Mouse (Mus musculus) MEL (cell line): Measurements from ENCODE around the gene Tatdn2.

Experiments used
- BHLHE40 ChIP-seq: IDR thresholded peaks from 2 replicates; pipeline ENCODE4 v1.6.1; 2012; ENCODE audit warnings: low read depth, mild to moderate bottlenecking, inconsistent platforms, low read length, improper control_type of control experiment, borderline replicate concordance
- CHD2 ChIP-seq: IDR thresholded peaks from 2 replicates; pipeline ENCODE4 v1.6.1; 2011; ENCODE audit warnings: low read length, improper control_type of control experiment
- CTCF ChIP-seq, 3 experiments: IDR thresholded peaks in 2 of 3; conservative IDR thresholded peaks in 1 of 3; 2 replicates each; pipeline ENCODE4 v1.5.1; 2011 to 2012; ENCODE audit warnings: low read length in 3 of 3, low read depth in 2 of 3, mild to moderate bottlenecking in 2 of 3, improper control_type of control experiment in 1 of 3, inconsistent platforms in 1 of 3, mixed read lengths in 1 of 3, moderate library complexity in 1 of 3; ENCODE audit not compliant: control insufficient read depth in 1 of 3, insufficient read depth in 1 of 3, poor library complexity in 1 of 3, severe bottlenecking in 1 of 3
- GATA1 ChIP-seq: IDR thresholded peaks from 2 replicates; pipeline ENCODE4 v1.6.1; 2011; ENCODE audit warnings: low read depth, low read length, improper control_type of control experiment
- KAT2A ChIP-seq: conservative IDR thresholded peaks from 2 replicates; pipeline ENCODE4 v1.6.1; 2012; ENCODE audit warnings: low read depth, low read length, improper control_type of control experiment, inconsistent platforms
- NRF1 ChIP-seq: IDR thresholded peaks from 2 replicates; pipeline ENCODE4 v1.6.1; 2014; ENCODE audit warnings: low read depth, mild to moderate bottlenecking, inconsistent platforms, low read length, improper control_type of control experiment, moderate library complexity; ENCODE audit not compliant: poor library complexity, insufficient read depth, severe bottlenecking
- POLR2A ChIP-seq, 2 experiments: IDR thresholded peaks; 2 replicates each; pipeline ENCODE4 v1.6.1; 2011 to 2012; ENCODE audit warnings: low read length in 2 of 2, mild to moderate bottlenecking in 2 of 2, control low read depth in 1 of 2, improper control_type of control experiment in 1 of 2, low read depth in 1 of 2, moderate library complexity in 1 of 2; ENCODE audit not compliant: control insufficient read depth in 1 of 2, insufficient read depth in 1 of 2, poor library complexity in 1 of 2
- TCF12 ChIP-seq: IDR thresholded peaks from 2 replicates; pipeline ENCODE4 v1.6.1; 2014; ENCODE audit warnings: low read depth, mild to moderate bottlenecking, inconsistent platforms, low read length, improper control_type of control experiment, moderate library complexity
- ZKSCAN1 ChIP-seq: IDR thresholded peaks from 2 replicates; pipeline ENCODE4 v1.6.1; 2012; ENCODE audit warnings: low read depth, mild to moderate bottlenecking, inconsistent platforms, low read length, improper control_type of control experiment, moderate library complexity

DNA sequence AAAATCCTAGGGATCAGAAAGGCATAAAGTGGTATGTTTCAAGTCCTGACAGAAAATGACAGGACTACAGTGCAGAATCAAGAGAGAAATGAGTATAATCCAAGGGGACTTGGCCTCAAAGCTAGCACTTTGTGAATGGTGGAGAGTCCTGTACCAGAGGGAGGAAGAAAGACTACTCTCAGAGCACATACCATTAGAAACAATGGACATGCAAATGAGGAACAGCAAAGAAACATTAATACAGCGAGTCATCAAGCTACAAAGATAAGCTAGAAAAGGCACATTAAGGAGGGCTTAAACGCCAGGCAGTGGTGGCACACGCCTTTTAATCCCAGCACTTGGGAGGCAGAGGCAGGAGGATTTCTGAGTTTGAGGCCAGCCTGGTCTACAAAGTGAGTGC, 34.4 kb downstream of the Tatdn2 start:
- TF ChIP-seq CTCF (IDR thresholded peaks at IDR 0.05 in 2 of 3, conservative IDR thresholded peaks at IDR 0.05 in 1 of 3; ENCODE audit: control insufficient read depth in 1 of 3, insufficient read depth in 1 of 3, low read depth in 2 of 3, low read length in 3 of 3, poor library complexity in 1 of 3, severe bottlenecking in 1 of 3): no peak
- no peak for TF ChIP-seq NRF1
- TF ChIP-seq TCF12: no peak
- TF ChIP-seq GATA1: 0 out of 2 replicates have a peak, but pooled peaks have one; percentile 46
- no peak for TF ChIP-seq BHLHE40
- TF ChIP-seq ZKSCAN1: no peak
- TF ChIP-seq POLR2A (IDR thresholded peaks at IDR 0.05; ENCODE audit: control insufficient read depth in 1 of 2, insufficient read depth in 1 of 2, low read depth in 1 of 2, low read length in 2 of 2, poor library complexity in 1 of 2): no peak; a peak in 1 of 4 replicates
- TF ChIP-seq KAT2A: no peak
- no peak for TF ChIP-seq CHD2
